Mouse (Mus musculus) splenic B cell, adult 2 months (primary cell): ENCODE measurements around the gene Erf.

Source experiments
- DNase-seq: peaks from one replicate; pipeline ENCODE4 v3.0.0-alpha.2; 2011; ENCODE audit warnings: low read depth, low spot score
- H3K27me3 ChIP-seq: 2 replicates; pipeline ENCODE4 v1.6.1; 2012; ENCODE audit warnings: mild to moderate bottlenecking, low read length, moderate library complexity, mixed read lengths; ENCODE audit not compliant: control insufficient read depth, poor library complexity, insufficient read depth, severe bottlenecking
- H3K36me3 ChIP-seq: 2 replicates; pipeline ENCODE4 v1.6.1; 2012; ENCODE audit warnings: mild to moderate bottlenecking, low read length, moderate library complexity, mixed read lengths; ENCODE audit not compliant: control insufficient read depth, poor library complexity, insufficient read depth, severe bottlenecking

Erf gene

GRCm38 (mm10) chr7:25250141-25250972 lies at the start of gene Erf:
Gene Erf (minus strand): TSS chr7:25250761.
- DNase-seq: peak; percentile 97
- H3K27me3 ChIP-seq: no peaks in the 10 kb centered on the region; the same call in none of the 2 replicates
- no peaks in the 10 kb centered on the region for H3K36me3 ChIP-seq

GRCm38 (mm10) chr7:25297454-25298325 lies 47.1 kb upstream of the Erf start, which contains the start of gene Pafah1b3:
Gene Pafah1b3 (minus strand): TSS chr7:25297986.
- peak; percentile 66 for DNase-seq
- Histone ChIP-seq H3K27me3 (no peaks in the 10 kb centered on the region), H3K36me3 (no peaks in the 10 kb centered on the region)

GRCm38 (mm10) chr7:25296945-25297453 lies 46.4 kb upstream of the Erf start:
- no peaks in the 10 kb centered on the region for H3K27me3 ChIP-seq
- H3K36me3 ChIP-seq: no peaks in the 10 kb centered on the region
- peak; percentile 48 for DNase-seq

GRCm38 (mm10) chr7:25294960-25295722 lies 44.6 kb upstream of the Erf start:
- peak; percentile 68 for DNase-seq
- no peaks in the 10 kb centered on the region for H3K27me3 ChIP-seq
- peaks cover 4% of the 10 kb centered on the region for H3K36me3 ChIP-seq

GRCm38 (mm10) chr7:25294495-25294894 lies 43.9 kb upstream of the Erf start:
- DNase-seq: no peak
- H3K36me3 ChIP-seq: peaks cover 4% of the 10 kb centered on the region

GRCm38 (mm10) chr7:25293191-25293739 lies 42.7 kb upstream of the Erf start:
- no peak for DNase-seq
- Histone ChIP-seq H3K27me3 (no peaks in the 10 kb centered on the region), H3K36me3 (peaks cover 6% of the 10 kb centered on the region)

More at GRCm38 (mm10) chr7:25294495-25294894, 43.9 kb upstream of the Erf start:
- H3K27me3 ChIP-seq: no peaks in the 10 kb centered on the region

- DNase-seq: no peak
- H3K27me3 ChIP-seq: no peaks in the 10 kb centered on the region
- H3K36me3 ChIP-seq: peaks cover 9% of the 10 kb centered on the region
These were observed 41.5 kb upstream of the Erf start for GRCm38 (mm10) chr7:25292107-25292506.

- DNase-seq: no peak
- no peaks in the 10 kb centered on the region for H3K27me3 ChIP-seq
- H3K36me3 ChIP-seq: peaks cover 12% of the 10 kb centered on the region
These were observed 40.4 kb upstream of the Erf start for GRCm38 (mm10) chr7:25290911-25291310.

GRCm38 (mm10) chr7:25290463-25290862 lies 39.9 kb upstream of the Erf start:
- H3K36me3 ChIP-seq: peaks cover 14% of the 10 kb centered on the region
- no peaks in the 10 kb centered on the region for H3K27me3 ChIP-seq
- DNase-seq: no peak

GRCm38 (mm10) chr7:25289925-25290324 lies 39.4 kb upstream of the Erf start:
- DNase-seq: no peak
- Histone ChIP-seq H3K36me3 (peaks cover 14% of the 10 kb centered on the region), H3K27me3 (no peaks in the 10 kb centered on the region)

GRCm38 (mm10) chr7:25288721-25289120 lies 38.2 kb upstream of the Erf start:
- no peak for DNase-seq
- no peaks in the 10 kb centered on the region for H3K27me3 ChIP-seq
- H3K36me3 ChIP-seq: peaks cover 14% of the 10 kb centered on the region

GRCm38 (mm10) chr7:25288011-25288410 lies 37.5 kb upstream of the Erf start:
- peaks cover 14% of the 10 kb centered on the region for H3K36me3 ChIP-seq
- no peaks in the 10 kb centered on the region for H3K27me3 ChIP-seq
- DNase-seq: no peak

- no peaks in the 10 kb centered on the region for H3K27me3 ChIP-seq
- H3K36me3 ChIP-seq: peaks cover 14% of the 10 kb centered on the region
- DNase-seq: no peak
These were observed 36.4 kb upstream of the Erf start for GRCm38 (mm10) chr7:25286989-25287388.
